Mouse (Mus musculus) leukemia stem cell, adult 10-12 weeks (primary cell): Measurements from ENCODE around the gene Gm10842. TPM values are rescaled to one million over a fixed set of nuclear protein-coding genes. Genes with fewer than 3 reads are reported as not detected.

Source experiments
- polyA plus RNA-seq: library from polyadenylated mRNA; stranded (reverse); fragments of >175 nt; gene quantifications from 2 replicates; pipeline ENCODE4 v1.2.3, GENCODE M21; 2012; ENCODE audit warnings: low replicate concordance

Gm10842 gene
- polyA plus RNA-seq = not detected in 2 replicates

GRCm38 (mm10) chr11:105146593-105146992 is at the start of gene Gm10842:
Gene Gm10842 (plus strand): TSS chr11:105146893.

GRCm38 (mm10) chr11:105125735-105126519 is 20.8 kb upstream of the Gm10842 start, which contains the start of gene Mettl2:
Gene Mettl2 (plus strand): TSS chr11:105126425.

GRCm38 (mm10) chr11:105178516-105178915 is 31.8 kb downstream of the Gm10842 start, which contains the start of gene Tlk2:
Gene Tlk2 (plus strand): TSS chr11:105178807.

Other genes starting within 250 kb of the Gm10842 start
- gene Efcab3, start 83.3 kb upstream of the Gm10842 start, polyA plus RNA-seq = not detected in 2 replicates
- 7.9 and 9.7 TPM in 2 replicates for gene Mettl2, start 20.5 kb upstream of the Gm10842 start, polyA plus RNA-seq
- gene Tlk2, start 31.9 kb downstream of the Gm10842 start, polyA plus RNA-seq = 12.4 and 14.4 TPM in 2 replicates
- gene Mrc2, start 145.8 kb downstream of the Gm10842 start, polyA plus RNA-seq = 0.57 and 1.1 TPM in 2 replicates